Mouse (Mus musculus): ENCODE results near the gene Aoah.

DNA sequence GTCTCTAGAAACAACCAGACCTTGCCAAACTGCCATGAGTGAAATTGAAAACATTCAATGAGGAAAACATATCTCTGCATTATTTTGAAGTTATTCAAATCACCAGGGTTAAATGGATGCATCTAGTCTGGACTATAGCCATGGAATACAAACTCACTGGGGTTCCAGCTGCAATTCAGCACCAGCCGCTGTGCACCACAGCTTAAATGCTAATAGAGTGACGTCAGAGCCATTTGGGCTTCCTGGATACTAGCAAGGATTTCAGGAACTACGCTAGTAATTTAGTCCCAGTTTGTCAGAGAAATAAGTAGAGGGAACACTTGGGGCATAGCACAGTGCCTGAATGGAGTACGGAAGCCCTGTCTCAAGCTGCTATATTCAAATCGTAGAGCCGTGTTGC is 145.2 kb downstream of the Aoah start:
- TF ChIP-seq POLR2A (IDR thresholded peaks at IDR 0.05; ENCODE audit: borderline replicate concordance, extremely low read depth, insufficient read depth, insufficient read length, poor library complexity, severe bottlenecking) (no peak), CTCF (IDR thresholded peaks at IDR 0.05; ENCODE audit: borderline replicate concordance, extremely low read depth, insufficient read depth, insufficient read length) (no peak)
